Mouse (Mus musculus): ENCODE measurements around the gene Cox17. TPM values are rescaled to one million over a fixed set of nuclear protein-coding genes. Genes with fewer than 3 reads are reported as not detected.
A peak's percentile ranks its signal among the peaks of the same experiment; 100 is the strongest.

Cox17 gene
- polyA plus RNA-seq, 1 experiment from 2014 or later = 305 TPM

GRCm38 (mm10) chr16:38347588-38347987, 797 bp downstream of the Cox17 start:
- H3K4me2 ChIP-seq (ENCODE audit: low read length) = peak overlapping the region; percentile 67
- no peaks in the 10 kb centered on the region for H3K9me3 ChIP-seq (replicated peaks; ENCODE audit: low read length)
- no peaks in the 10 kb centered on the region for H3K27me3 ChIP-seq (ENCODE audit: insufficient read depth, low read length)
- no peak for DNase-seq (ENCODE audit: low spot score)
- peak overlapping the region; percentile 59 for H3K4me3 ChIP-seq (replicated peaks; ENCODE audit: low read depth, low read length)
- no peak overlapping the region for H3K9ac ChIP-seq (ENCODE audit: low read depth, low read length)
- peaks cover 6% of the 10 kb centered on the region; the same call in 1 of the 2 replicates for H3K4me1 ChIP-seq (replicated peaks; ENCODE audit: insufficient read depth, low read length)
- no peak overlapping the region for H3K27ac ChIP-seq
- no peak for ATAC-seq (replicated peaks; ENCODE audit: low FRiP score, low read depth)
- 57% methylated on average over 6 of the region's 6 CpGs for WGBS
- peaks cover 21% of the 10 kb centered on the region; the same call in 1 of the 2 replicates for H3K36me3 ChIP-seq (ENCODE audit: insufficient read depth, low read length)
- TF ChIP-seq CTCF (IDR thresholded peaks at IDR 0.05; ENCODE audit: low read depth) = no peak

- Histone ChIP-seq H3K4me1 (replicated peaks; ENCODE audit: insufficient read depth, low read length) (peaks cover 6% of the 10 kb centered on the region; the same call in 1 of the 2 replicates), H3K4me3 (replicated peaks; ENCODE audit: low read depth, low read length) (no peak overlapping the region), H3K27ac (no peak overlapping the region), H3K4me2 (ENCODE audit: low read length) (0 out of 2 replicates have a peak overlapping the region, but pooled peaks have one; percentile 67), H3K36me3 (ENCODE audit: insufficient read depth, low read length) (peaks cover 21% of the 10 kb centered on the region; the same call in 1 of the 2 replicates), H3K27me3 (ENCODE audit: insufficient read depth, low read length) (no peaks in the 10 kb centered on the region), H3K9ac (ENCODE audit: low read depth, low read length) (no peak overlapping the region), H3K9me3 (replicated peaks; ENCODE audit: low read length) (no peaks in the 10 kb centered on the region)
- ATAC-seq (replicated peaks; ENCODE audit: low FRiP score, low read depth) (no peak), DNase-seq (ENCODE audit: low spot score) (no peak)
- 77% methylated on average over 9 of the region's 9 CpGs for WGBS
- TF ChIP-seq CTCF (IDR thresholded peaks at IDR 0.05; ENCODE audit: low read depth) = no peak
Observed at GRCm38 (mm10) chr16:38348217-38348761, 1.5 kb downstream of the Cox17 start.

GRCm38 (mm10) chr16:38349881-38350280, 3.1 kb downstream of the Cox17 start:
- no peak overlapping the region for H3K4me2 ChIP-seq (ENCODE audit: low read length)
- H3K9ac ChIP-seq (ENCODE audit: low read depth, low read length) = no peak overlapping the region
- ATAC-seq (replicated peaks; ENCODE audit: low FRiP score, low read depth) (no peak), DNase-seq (ENCODE audit: low spot score) (no peak)
- H3K4me1 ChIP-seq (replicated peaks; ENCODE audit: insufficient read depth, low read length) = peaks cover 6% of the 10 kb centered on the region; the same call in 1 of the 2 replicates
- WGBS = 98% methylated on average over 2 of the region's 2 CpGs
- peaks cover 24% of the 10 kb centered on the region; the same call in 1 of the 2 replicates for H3K36me3 ChIP-seq (ENCODE audit: insufficient read depth, low read length)
- no peaks in the 10 kb centered on the region for H3K27me3 ChIP-seq (ENCODE audit: insufficient read depth, low read length)
- H3K4me3 ChIP-seq (replicated peaks; ENCODE audit: low read depth, low read length) = no peak overlapping the region
- no peak overlapping the region for H3K27ac ChIP-seq
- H3K9me3 ChIP-seq (replicated peaks; ENCODE audit: low read length) = no peaks in the 10 kb centered on the region
- TF ChIP-seq CTCF (IDR thresholded peaks at IDR 0.05; ENCODE audit: low read depth) = no peak

- DNase-seq (ENCODE audit: low spot score) (no peak), ATAC-seq (replicated peaks; ENCODE audit: low FRiP score, low read depth) (no peak)
- H3K27ac ChIP-seq = no peak overlapping the region
- no peaks in the 10 kb centered on the region for H3K9me3 ChIP-seq (replicated peaks; ENCODE audit: low read length)
- TF ChIP-seq CTCF (IDR thresholded peaks at IDR 0.05; ENCODE audit: low read depth) = no peak
- H3K9ac ChIP-seq (ENCODE audit: low read depth, low read length) = no peak overlapping the region
- H3K4me3 ChIP-seq (replicated peaks; ENCODE audit: low read depth, low read length) = no peak overlapping the region
- 66% methylated on average over 7 of the region's 7 CpGs for WGBS
- H3K27me3 ChIP-seq (ENCODE audit: insufficient read depth, low read length) = no peaks in the 10 kb centered on the region
- no peak overlapping the region for H3K4me2 ChIP-seq (ENCODE audit: low read length)
- peaks cover 24% of the 10 kb centered on the region; the same call in 1 of the 2 replicates for H3K36me3 ChIP-seq (ENCODE audit: insufficient read depth, low read length)
- peaks cover 6% of the 10 kb centered on the region; the same call in 1 of the 2 replicates for H3K4me1 ChIP-seq (replicated peaks; ENCODE audit: insufficient read depth, low read length)
Observed at GRCm38 (mm10) chr16:38350361-38350855, 3.6 kb downstream of the Cox17 start.

DNA sequence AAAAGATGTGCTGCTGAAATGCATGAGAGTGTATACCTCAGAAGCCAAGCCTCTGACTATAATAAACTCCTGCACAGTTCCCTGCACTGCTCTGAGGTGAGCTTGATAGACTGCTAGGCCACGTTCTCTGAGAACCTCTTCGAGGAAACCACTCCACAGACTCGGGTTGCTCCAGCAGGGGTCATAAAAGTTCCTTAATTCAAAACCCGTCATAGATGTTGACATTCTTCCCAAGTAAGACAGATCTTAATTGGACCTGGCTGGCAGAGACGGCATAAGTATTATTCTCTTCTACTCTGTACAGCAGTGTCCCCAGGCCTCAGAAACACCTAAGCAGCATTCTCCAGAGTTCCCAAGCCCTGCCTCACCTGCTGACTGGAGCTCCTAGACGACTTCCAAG, 4.1 kb downstream of the Cox17 start:
- Histone ChIP-seq H3K9me3 (replicated peaks; ENCODE audit: low read length) (no peaks in the 10 kb centered on the region), H3K27me3 (ENCODE audit: insufficient read depth, low read length) (no peaks in the 10 kb centered on the region), H3K27ac (no peak overlapping the region), H3K4me3 (replicated peaks; ENCODE audit: low read depth, low read length) (no peak overlapping the region), H3K4me2 (ENCODE audit: low read length) (no peak overlapping the region), H3K9ac (ENCODE audit: low read depth, low read length) (no peak overlapping the region), H3K4me1 (replicated peaks; ENCODE audit: insufficient read depth, low read length) (peaks cover 6% of the 10 kb centered on the region; the same call in 1 of the 2 replicates), H3K36me3 (ENCODE audit: insufficient read depth, low read length) (peaks cover 24% of the 10 kb centered on the region; the same call in 1 of the 2 replicates)
- WGBS = 66% methylated on average over 6 of the region's 6 CpGs
- ATAC-seq (replicated peaks; ENCODE audit: low FRiP score, low read depth) (no peak), DNase-seq (ENCODE audit: low spot score) (no peak)
- no peak for TF ChIP-seq CTCF (IDR thresholded peaks at IDR 0.05; ENCODE audit: low read depth)

- peaks cover 6% of the 10 kb centered on the region; the same call in 1 of the 2 replicates for H3K4me1 ChIP-seq (replicated peaks; ENCODE audit: insufficient read depth, low read length)
- peaks cover 30% of the 10 kb centered on the region; the same call in 1 of the 2 replicates for H3K36me3 ChIP-seq (ENCODE audit: insufficient read depth, low read length)
- H3K9me3 ChIP-seq (replicated peaks; ENCODE audit: low read length) = no peaks in the 10 kb centered on the region
- no peak overlapping the region for H3K27ac ChIP-seq
- no peak overlapping the region for H3K4me2 ChIP-seq (ENCODE audit: low read length)
- DNase-seq (ENCODE audit: low spot score) = no peak
- no peak overlapping the region for H3K9ac ChIP-seq (ENCODE audit: low read depth, low read length)
- TF ChIP-seq CTCF (IDR thresholded peaks at IDR 0.05; ENCODE audit: low read depth) = no peak
- no peaks in the 10 kb centered on the region for H3K27me3 ChIP-seq (ENCODE audit: insufficient read depth, low read length)
- H3K4me3 ChIP-seq (replicated peaks; ENCODE audit: low read depth, low read length) = no peak overlapping the region
- no peak for ATAC-seq (replicated peaks; ENCODE audit: low FRiP score, low read depth)
- 80% methylated on average over 7 of the region's 7 CpGs for WGBS
Observed at GRCm38 (mm10) chr16:38352031-38352430, 5.2 kb downstream of the Cox17 start.

Data from kidney, postnatal 0 days (tissue).